ENCODE assay signal across 23 mouse cellular contexts in the genomic region with DNA sequence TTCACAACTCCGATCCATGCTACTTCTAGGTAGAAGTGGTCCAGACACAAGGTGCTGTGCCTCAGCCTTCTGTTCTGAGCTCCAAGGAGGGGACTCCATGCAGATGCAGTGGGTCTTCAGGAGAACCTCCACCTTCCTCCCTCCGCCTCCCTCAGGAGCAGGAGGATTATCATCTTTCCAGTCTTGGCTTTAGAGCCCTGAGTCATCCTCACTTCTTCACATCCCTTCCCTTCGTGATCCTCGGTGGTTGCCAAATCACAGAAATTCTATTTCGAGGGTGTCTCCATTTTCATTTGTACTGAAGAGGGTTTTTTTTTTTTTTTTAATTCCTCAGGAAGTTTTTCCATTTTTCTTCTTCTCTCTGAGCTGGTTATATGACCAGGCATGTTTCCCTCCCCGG. TPM values are rescaled to one million over a fixed set of nuclear protein-coding genes. Genes with fewer than 3 reads are reported as not detected.
DNase-seq lines count a peak whose midpoint lies in the region; ATAC-seq and TF ChIP-seq lines count a peak whose summit lies in the region.
"Had no signal": no experiment of that assay in that cellular context is flagged by ENCODE, and none has a peak within 500 bp of the region (broad histone marks: within the 10 kb centered on the region; RNA-seq: fewer than 3 reads in every experiment).

No protein-coding gene starts in this region.

- no peaks in the 10 kb centered on the region for H3K36me3 ChIP-seq in midbrain, embryonic 11.5 days (ENCODE audit: control insufficient read depth, insufficient read depth, low read length)
- no peaks in the 10 kb centered on the region for H3K36me3 ChIP-seq in midbrain, embryonic 10.5 days
- H3K36me3 ChIP-seq in forebrain, embryonic 10.5 days (replicated peaks), result no peaks in the 10 kb centered on the region
- H3K36me3 ChIP-seq: embryonic facial prominence, embryonic 13.5 days; embryonic facial prominence, embryonic 15.5 days; forebrain, embryonic 15.5 days had no signal

- TF ChIP-seq CTCF in cortical plate, adult 2 months (IDR thresholded peaks at IDR 0.05; ENCODE audit: extremely low read depth, insufficient read depth, low read length), result no peak

- 92% methylated on average over 6 of the region's 6 CpGs for WGBS in midbrain, embryonic 11.5 days
- WGBS in midbrain, embryonic 10.5 days, result 86% methylated on average over 6 of the region's 6 CpGs
- WGBS in forebrain, embryonic 10.5 days, result 94% methylated on average over 6 of the region's 6 CpGs

- no peak for ATAC-seq in midbrain, embryonic 11.5 days (ENCODE audit: low FRiP score)
- ATAC-seq: forebrain, embryonic 13.5 days; forebrain, embryonic 15.5 days; forebrain, postnatal 0 days had no signal

- no peaks in the 10 kb centered on the region for H3K4me1 ChIP-seq in midbrain, embryonic 11.5 days (ENCODE audit: control insufficient read depth, insufficient read depth, low read length)
- no peaks in the 10 kb centered on the region for H3K4me1 ChIP-seq in midbrain, embryonic 10.5 days
- H3K4me1 ChIP-seq in cortical plate, adult 2 months (ENCODE audit: control insufficient read depth, insufficient read depth, low read length), result no peaks in the 10 kb centered on the region
- H3K4me1 ChIP-seq in forebrain, embryonic 10.5 days, result no peaks in the 10 kb centered on the region
- H3K4me1 ChIP-seq: embryonic facial prominence, embryonic 13.5 days; embryonic facial prominence, embryonic 15.5 days; forebrain, embryonic 13.5 days; forebrain, embryonic 15.5 days had no signal

- peak; percentile 18 to 21 for DNase-seq in left cerebral cortex, adult 18-20 months (ENCODE audit: low spot score in 2 of 2)
- DNase-seq in left cerebral cortex, postnatal 4 days, result no peak
- DNase-seq in midbrain, embryonic 11.5 days (ENCODE audit: low spot score, missing footprints), result peak; percentile 41
- DNase-seq in midbrain, embryonic 10.5 days (ENCODE audit: low spot score), result no peak
- DNase-seq in brain, adult 2 months (ENCODE audit: low read depth, low spot score), result peak; percentile 69
- no peak for DNase-seq in forebrain, embryonic 10.5 days (ENCODE audit: extremely low spot score, low spot score)
- DNase-seq in cerebellum, adult 18-20 months, result no peak
- DNase-seq: adrenal gland, adult 8-10 months; adrenal gland, postnatal 14 days; adrenal gland, postnatal 36 days; cerebellum, adult 11 months; cerebellum, adult 2 months; cerebellum, adult 9-10 months; cerebellum, postnatal 10 days; cerebellum, postnatal 25 days; embryo, embryonic 11 days; forebrain, postnatal 0 days had no signal

- no peak overlapping the region for H3K27ac ChIP-seq in midbrain, embryonic 11.5 days (ENCODE audit: low read depth, low read length)
- H3K27ac ChIP-seq in midbrain, embryonic 10.5 days (replicated peaks), result no peak overlapping the region
- peak overlapping the region; percentile 77; the same call in 1 of the 2 replicates for H3K27ac ChIP-seq in cortical plate, adult 2 months (ENCODE audit: insufficient read depth, low read length)
- no peak overlapping the region for H3K27ac ChIP-seq in forebrain, embryonic 10.5 days
- H3K27ac ChIP-seq: embryonic facial prominence, embryonic 13.5 days; embryonic facial prominence, embryonic 15.5 days; forebrain, embryonic 13.5 days; forebrain, embryonic 15.5 days had no signal

- intact Hi-C loops in left cerebral cortex, postnatal 4 days (cut with DNase I), result no loop called here

- no peaks in the 10 kb centered on the region for H3K27me3 ChIP-seq in midbrain, embryonic 11.5 days (ENCODE audit: control insufficient read depth, insufficient read depth, low read length)
- no peaks in the 10 kb centered on the region for H3K27me3 ChIP-seq in midbrain, embryonic 10.5 days (ENCODE audit: low read depth, poor library complexity, severe bottlenecking)
- no peaks in the 10 kb centered on the region for H3K27me3 ChIP-seq in forebrain, embryonic 10.5 days (ENCODE audit: poor library complexity, severe bottlenecking)
- H3K27me3 ChIP-seq: embryonic facial prominence, embryonic 13.5 days; embryonic facial prominence, embryonic 15.5 days; forebrain, embryonic 13.5 days; forebrain, embryonic 15.5 days had no signal

- H3K9me3 ChIP-seq in midbrain, embryonic 11.5 days (ENCODE audit: control insufficient read depth, low read length), result no peaks in the 10 kb centered on the region
- no peaks in the 10 kb centered on the region for H3K9me3 ChIP-seq in midbrain, embryonic 10.5 days (replicated peaks)
- no peaks in the 10 kb centered on the region for H3K9me3 ChIP-seq in forebrain, embryonic 10.5 days
- H3K9me3 ChIP-seq: embryonic facial prominence, embryonic 13.5 days; embryonic facial prominence, embryonic 15.5 days; forebrain, embryonic 13.5 days; forebrain, embryonic 15.5 days had no signal

- no peak overlapping the region for H3K9ac ChIP-seq in midbrain, embryonic 11.5 days (ENCODE audit: low read length)
- H3K9ac ChIP-seq: embryonic facial prominence, embryonic 13.5 days; embryonic facial prominence, embryonic 15.5 days; forebrain, embryonic 13.5 days; forebrain, embryonic 15.5 days; forebrain, postnatal 0 days had no signal

- no peak overlapping the region for H3K4me2 ChIP-seq in midbrain, embryonic 11.5 days
- H3K4me2 ChIP-seq: embryonic facial prominence, embryonic 13.5 days; embryonic facial prominence, embryonic 15.5 days; forebrain, embryonic 13.5 days; forebrain, embryonic 15.5 days had no signal

- H3K4me3 ChIP-seq in midbrain, embryonic 11.5 days (ENCODE audit: low read depth, low read length), result no peak overlapping the region
- no peak overlapping the region for H3K4me3 ChIP-seq in midbrain, embryonic 10.5 days
- no peak overlapping the region for H3K4me3 ChIP-seq in cortical plate, adult 2 months (ENCODE audit: insufficient read depth, low read length)
- H3K4me3 ChIP-seq in forebrain, embryonic 10.5 days, result no peak overlapping the region
- H3K4me3 ChIP-seq: embryonic facial prominence, embryonic 13.5 days; embryonic facial prominence, embryonic 15.5 days; erythroblast, embryonic 14.5 days; forebrain, embryonic 13.5 days; forebrain, embryonic 15.5 days had no signal

- TF ChIP-seq POLR2A in cortical plate, adult 2 months (IDR thresholded peaks at IDR 0.05; ENCODE audit: extremely low read depth, insufficient read depth, low read length), result no peak

RNA-seq across cellular contexts. Expression of a gene that starts 16.3 kb away (rescaled TPM):
- 100 to 1,000 TPM; 110 to 114 TPM for total RNA-seq in left cerebral cortex, adult 18-20 months (2021)
- total RNA-seq in left cerebral cortex, postnatal 4 days (2021), result 10 to 100 TPM; 37.9 to 44.9 TPM
- 7.2 and 7.7 TPM in 2 replicates for polyA plus RNA-seq in midbrain, embryonic 11.5 days (2014; fragmentation: Nextera tagmentation; extraction: Ambion mirVana)
- 5.3 and 6.4 TPM in 2 replicates for polyA plus RNA-seq in midbrain, embryonic 10.5 days (2016; fragmentation: Nextera tagmentation; extraction: Ambion mirVana)
- polyA plus RNA-seq in cortical plate, adult 2 months (2012; rRNA removed), result 79.4 and 85.9 TPM in 2 replicates
- polyA plus RNA-seq in forebrain, embryonic 10.5 days (2016; fragmentation: Nextera tagmentation; extraction: Ambion mirVana), result 5.5 and 5.6 TPM in 2 replicates

RNA-seq across cellular contexts. Expression of a gene that starts 53.9 kb away (rescaled TPM):
- total RNA-seq in left cerebral cortex, adult 18-20 months (2021), result 1 to 10 TPM; 1.9 to 2.8 TPM
- total RNA-seq in left cerebral cortex, postnatal 4 days (2021), result 10 to 100 TPM in 1 of 2 experiments, 1 to 10 TPM in 1; 9.7 to 11.3 TPM
- polyA plus RNA-seq in midbrain, embryonic 11.5 days (2014; fragmentation: Nextera tagmentation; extraction: Ambion mirVana), result 195 and 210 TPM in 2 replicates
- polyA plus RNA-seq in midbrain, embryonic 10.5 days (2016; fragmentation: Nextera tagmentation; extraction: Ambion mirVana), result 269 and 296 TPM in 2 replicates
- polyA plus RNA-seq in cortical plate, adult 2 months (2012; rRNA removed), result 3.0 and 3.3 TPM in 2 replicates
- polyA plus RNA-seq in forebrain, embryonic 10.5 days (2016; fragmentation: Nextera tagmentation; extraction: Ambion mirVana), result 310 and 324 TPM in 2 replicates

Comparison
In these comparisons a context has a peak if more than half of its experiments do, and no peak if none do; other contexts are left out.
1. DNase-seq: peak in left cerebral cortex, adult 18-20 months (2 of 2), midbrain, embryonic 11.5 days (single experiment) and brain, adult 2 months (single experiment); none in left cerebral cortex, postnatal 4 days (single experiment), midbrain, embryonic 10.5 days (single experiment), forebrain, embryonic 10.5 days (single experiment) and cerebellum, adult 18-20 months (0 of 2).
2. RNA of a gene that starts 53.9 kb away (polyA plus RNA-seq): 310 to 324 TPM in forebrain, embryonic 10.5 days, 269 to 296 TPM in midbrain, embryonic 10.5 days and 195 to 210 TPM in midbrain, embryonic 11.5 days; 3.0 to 3.3 TPM in cortical plate, adult 2 months; every median in the first group is over 10 times any median in the second.